Mouse (Mus musculus): ENCODE measurements around the gene Luc7l2. TPM values are rescaled to one million over a fixed set of nuclear protein-coding genes. Genes with fewer than 3 reads are reported as not detected.

The Luc7l2 gene
- 75.1 TPM for polyA plus RNA-seq (2017; shearing (Covaris generic))

GRCm38 (mm10) chr6:38551062-38551988 is at the start of gene Luc7l2:
Luc7l2 (plus strand) TSS chr6:38551334.

GRCm38 (mm10) chr6:38533428-38534405 is 17.4 kb upstream of the Luc7l2 start, which contains the start of gene Fmc1:
Fmc1 (plus strand) TSS chr6:38533502.

GRCm38 (mm10) chr6:38636852-38637618 is 85.9 kb downstream of the Luc7l2 start, which contains the start of gene Klrg2:
Klrg2 (minus strand) TSS chr6:38637242.

Other genes starting within 250 kb of the Luc7l2 start
- gene Zc3hav1, start 196.7 kb upstream of the Luc7l2 start, polyA plus RNA-seq (2017; shearing (Covaris generic)) = 305 TPM
- gene Ttc26, start 169.9 kb upstream of the Luc7l2 start, polyA plus RNA-seq (2017; shearing (Covaris generic)) = 0.11 TPM
- gene Ubn2, start 117.4 kb upstream of the Luc7l2 start, polyA plus RNA-seq (2017; shearing (Covaris generic)) = 21.7 TPM
- gene Fmc1, start 17.8 kb upstream of the Luc7l2 start, polyA plus RNA-seq (2017; shearing (Covaris generic)) = 47.3 TPM
- gene Klrg2, start 85.9 kb downstream of the Luc7l2 start, polyA plus RNA-seq (2017; shearing (Covaris generic)) = not detected
- gene Clec2l, start 111.7 kb downstream of the Luc7l2 start, polyA plus RNA-seq (2017; shearing (Covaris generic)) = not detected

All from effector memory CD4-positive, alpha-beta T cell, adult 5 months (primary cell).